Mouse (Mus musculus) monocyte, adult 5-6 weeks (primary cell): ENCODE results near the gene Gabrr3. TPM values are rescaled to one million over a fixed set of nuclear protein-coding genes. Genes with fewer than 3 reads are reported as not detected.

Experiments
- ATAC-seq: fragments of 153-309, 156-312 bp; replicated peaks from 2 replicates; pipeline ENCODE4 v1.8.0; 2017; ENCODE audit warnings: mild to moderate bottlenecking; ENCODE audit not compliant: low TSS enrichment, insufficient number of reproducible peaks, severe bottlenecking, poor library complexity, low FRiP score
- total RNA-seq: library from RNA; stranded (forward); fragments of 200-1000, 200-491, 200-594 nt; gene quantifications from 3 replicates; pipeline ENCODE4 v1.2.3, GENCODE M21; 2017

Gene Gabrr3
- not detected in 3 replicates for total RNA-seq

GRCm38 (mm10) chr16:59407032-59407431, at the start of gene Gabrr3:
Gene Gabrr3, plus strand, starts transcription at chr16:59407332.
- no peak for ATAC-seq

DNA sequence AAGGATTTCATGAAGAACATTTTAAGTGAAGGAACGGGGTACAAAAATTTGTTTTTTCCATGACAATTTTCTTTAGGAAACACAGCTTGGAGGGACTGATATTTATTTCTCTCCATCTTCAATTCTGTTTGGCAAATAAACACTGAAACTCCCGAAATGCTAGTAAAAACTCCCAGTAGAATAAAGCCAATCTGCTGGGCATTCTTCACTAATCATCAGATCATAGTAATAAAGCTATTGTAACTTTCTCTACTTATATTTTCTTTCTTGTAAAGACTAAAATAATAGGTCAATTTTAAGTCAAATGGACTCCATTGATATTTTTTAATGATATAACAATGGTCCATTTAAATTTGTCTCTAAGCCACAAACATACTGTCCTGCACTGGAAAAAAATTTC, 43.2 kb upstream of the Gabrr3 start, which contains the start of gene Olfr209:
TSS of gene Olfr209 (minus strand) at position 101 of the 400 bp plus-strand sequence.
- ATAC-seq = no peak

DNA sequence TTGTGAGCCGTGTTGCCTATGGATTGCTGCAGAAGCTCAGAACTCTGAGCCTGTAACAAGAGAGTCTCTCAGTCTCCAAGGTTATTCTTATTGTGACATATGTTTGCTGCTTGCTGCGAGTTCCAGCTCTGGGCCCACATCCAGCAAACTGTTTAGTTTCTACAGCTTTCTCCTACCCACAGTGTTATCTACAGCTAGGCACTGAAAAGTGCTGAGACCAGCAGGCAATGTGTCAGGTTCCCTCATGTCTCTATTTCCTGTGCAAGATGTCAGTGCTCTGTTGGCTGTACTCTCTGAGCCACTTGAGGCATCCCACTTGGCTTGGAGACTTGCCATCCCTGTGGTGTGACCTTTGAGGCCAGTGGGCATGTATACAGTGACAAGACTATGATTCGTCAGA, 13.8 kb upstream of the Gabrr3 start:
- no peak for ATAC-seq

DNA sequence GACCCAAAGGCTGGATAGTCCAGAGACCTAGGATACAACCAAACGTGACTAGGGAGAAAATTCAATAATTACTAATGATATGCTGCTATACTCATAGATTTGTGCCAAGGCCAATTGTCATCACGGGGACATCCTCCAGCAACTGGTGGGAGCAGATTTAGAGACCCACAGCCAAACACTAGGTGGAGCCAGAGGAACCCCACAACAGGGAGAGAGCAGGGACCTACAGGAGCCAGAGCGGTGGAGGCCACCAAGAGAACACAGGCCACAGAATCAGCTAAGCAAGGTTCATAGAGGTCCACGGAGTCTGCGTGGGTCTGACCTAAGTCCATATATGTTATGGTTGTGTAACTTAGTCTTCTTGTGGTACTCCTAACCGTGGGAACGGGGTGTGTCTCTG, 6.0 kb upstream of the Gabrr3 start:
- ATAC-seq = no peak

- ATAC-seq = no peak
These were observed 5.1 kb upstream of the Gabrr3 start for GRCm38 (mm10) chr16:59401985-59402384.

DNA sequence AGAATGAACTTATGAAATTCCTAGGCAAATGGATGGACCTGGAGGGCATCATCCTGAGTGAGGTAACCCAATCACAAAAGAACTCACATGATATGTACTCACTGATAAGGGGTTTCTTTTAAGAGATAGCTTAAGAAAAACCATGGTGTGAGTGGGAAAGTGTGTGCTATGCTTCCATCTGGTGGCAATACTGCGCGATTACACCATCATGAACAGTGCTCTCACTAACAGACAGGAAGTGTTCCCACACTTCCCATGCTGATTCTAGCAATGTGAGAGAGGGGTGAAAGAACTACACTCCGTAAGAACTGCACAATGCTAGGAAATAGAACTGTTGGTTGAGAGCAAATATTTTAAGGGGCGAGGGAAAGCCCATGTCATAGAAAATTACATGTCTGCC, 3.4 kb upstream of the Gabrr3 start:
- ATAC-seq = no peak

DNA sequence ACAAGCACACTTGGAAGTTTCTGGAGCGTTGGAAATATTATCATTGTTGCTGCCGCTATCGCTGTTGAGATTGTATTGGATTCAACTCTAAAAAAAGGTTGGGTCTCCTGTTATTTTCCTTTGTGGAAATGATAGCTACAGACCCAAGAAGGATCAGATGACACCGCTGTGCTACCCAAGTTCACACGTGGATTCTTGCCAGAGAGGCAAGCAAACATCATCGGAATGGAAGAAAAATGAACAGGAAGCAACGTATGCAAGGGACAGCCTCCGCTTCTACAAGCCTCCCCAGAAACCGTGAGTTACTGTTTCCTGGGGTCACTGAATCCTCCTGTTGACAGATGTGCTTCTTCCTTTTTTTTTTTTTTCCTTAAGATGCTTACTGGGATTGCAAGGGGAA, 2.3 kb upstream of the Gabrr3 start:
- no peak for ATAC-seq

DNA sequence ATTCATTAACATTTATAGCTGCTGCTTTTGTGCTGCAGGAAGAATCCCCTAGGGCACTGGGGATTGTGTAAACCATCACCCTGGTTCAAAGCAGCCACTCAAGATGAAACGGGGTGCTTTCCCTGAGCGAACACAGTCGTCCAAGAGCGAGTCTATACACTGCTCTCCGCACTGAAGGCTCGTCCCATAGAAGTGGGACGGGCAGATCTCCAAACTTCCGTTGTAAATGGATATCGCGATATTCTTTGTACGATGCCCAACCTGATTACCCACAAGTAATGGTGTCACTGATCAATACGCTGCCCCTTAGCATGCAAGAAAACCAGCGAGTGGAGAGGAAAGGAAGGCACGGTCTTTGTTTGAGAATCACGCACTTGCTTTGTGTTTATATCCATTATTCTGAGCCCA, 2.2 kb downstream of the Gabrr3 start:
- no peak for ATAC-seq

DNA sequence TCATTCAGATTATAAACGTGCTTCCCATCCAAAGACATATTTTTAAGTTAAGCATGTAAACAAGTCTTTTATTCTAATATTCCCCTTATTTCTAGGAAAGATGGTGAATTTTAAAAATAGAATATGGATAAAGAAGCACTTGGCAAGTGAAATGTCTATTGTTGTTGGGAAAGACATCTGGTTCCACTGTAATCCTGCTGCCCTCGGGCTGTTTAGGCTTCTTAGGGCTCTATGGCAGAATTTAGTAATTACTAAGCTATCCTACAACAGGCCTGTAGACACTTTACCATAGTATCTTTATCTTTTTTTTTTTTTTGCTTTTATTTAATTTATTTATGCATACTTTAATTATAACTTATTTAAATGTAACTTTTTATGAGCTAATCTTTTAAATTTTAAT, 2.7 kb downstream of the Gabrr3 start:
- ATAC-seq = no peak

DNA sequence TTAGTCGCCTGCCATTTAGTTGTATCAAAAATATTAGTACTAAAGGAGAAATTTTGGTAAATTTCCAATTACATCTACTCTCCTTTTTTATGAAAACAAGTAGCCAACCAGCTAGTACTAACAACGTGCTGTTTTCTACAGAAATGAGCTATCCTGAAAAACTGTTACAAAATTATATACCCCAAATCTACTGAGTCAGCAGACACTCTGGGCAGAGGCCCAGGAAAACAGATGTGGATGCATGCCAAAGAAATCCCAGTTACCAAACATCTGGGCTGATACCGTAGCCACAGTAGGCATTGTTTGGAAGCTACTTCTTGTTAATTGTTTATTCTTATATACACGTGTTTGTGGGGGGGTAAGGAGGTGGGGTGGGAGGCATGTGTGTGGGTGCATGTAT, 6.3 kb downstream of the Gabrr3 start:
- ATAC-seq = no peak

DNA sequence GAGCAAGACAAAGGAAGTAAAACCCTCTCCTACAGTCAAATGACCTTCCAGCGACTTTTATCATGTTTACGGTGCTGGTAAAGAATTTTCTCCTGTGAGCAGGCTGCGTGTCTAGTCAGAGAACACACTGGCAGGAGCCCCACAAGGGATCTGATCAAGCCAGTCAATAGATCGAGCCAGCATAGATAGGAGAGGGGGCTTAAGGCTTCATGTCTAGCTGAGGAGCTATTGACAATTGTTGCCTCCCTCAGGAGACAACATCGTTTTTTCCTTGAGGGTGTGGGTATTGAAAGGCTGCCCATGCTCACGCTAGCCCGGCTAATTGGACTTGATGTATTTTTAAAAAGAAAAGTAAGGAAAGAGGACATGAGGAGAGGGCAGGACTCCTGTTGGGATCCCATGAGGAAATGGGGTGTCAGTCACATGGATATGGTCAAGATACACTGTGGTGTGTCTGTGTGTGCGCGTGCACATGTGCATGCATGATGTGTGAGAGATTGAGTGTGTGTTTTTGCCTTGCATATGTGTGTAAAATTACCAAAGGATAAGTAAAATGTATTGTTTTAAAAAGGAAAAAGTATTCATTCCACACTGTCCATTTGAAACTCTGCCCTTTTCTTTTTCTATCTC, 13.2 kb downstream of the Gabrr3 start:
- ATAC-seq = no peak

GRCm38 (mm10) chr16:59420867-59421251, 13.7 kb downstream of the Gabrr3 start:
- 0 out of 2 replicates have a peak, but pooled peaks have one; percentile 50 for ATAC-seq

DNA sequence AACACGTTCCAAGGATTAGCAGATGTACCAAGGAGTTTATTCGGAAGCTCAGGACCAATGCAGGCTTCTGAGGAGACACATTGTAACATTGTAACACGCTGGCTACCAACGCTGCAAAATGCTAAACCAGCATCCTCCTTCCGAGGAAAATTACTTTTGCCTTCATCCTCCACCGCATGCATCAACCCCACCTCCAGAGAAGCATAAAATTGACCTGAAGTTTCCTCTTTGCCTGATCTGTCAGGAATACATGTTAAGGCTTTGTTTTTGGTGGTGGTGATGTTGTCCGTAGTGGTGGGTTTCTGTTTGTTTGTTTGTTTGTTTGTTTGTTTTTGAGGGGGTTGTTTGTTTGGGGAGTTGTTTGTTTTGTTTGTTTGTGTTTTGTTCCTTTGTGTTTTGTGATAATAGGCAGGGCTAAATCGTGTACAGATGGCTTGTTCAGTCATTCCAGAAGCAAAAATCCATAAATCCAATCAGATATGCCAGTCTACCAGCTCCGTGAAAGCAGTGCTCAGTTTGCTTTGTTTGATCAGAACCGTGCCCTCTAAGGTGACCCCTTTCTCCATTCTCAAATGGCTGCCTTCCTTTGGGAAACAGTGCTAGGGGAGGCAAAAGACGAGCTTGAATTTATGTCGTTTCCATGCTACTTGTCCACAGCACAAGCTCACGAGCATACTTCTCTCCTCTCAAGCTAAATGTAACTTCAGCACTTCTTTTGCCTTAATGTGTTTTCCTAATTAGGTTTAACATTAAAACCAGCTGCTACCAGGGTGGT, 14.6 kb downstream of the Gabrr3 start:
- ATAC-seq = no peak

DNA sequence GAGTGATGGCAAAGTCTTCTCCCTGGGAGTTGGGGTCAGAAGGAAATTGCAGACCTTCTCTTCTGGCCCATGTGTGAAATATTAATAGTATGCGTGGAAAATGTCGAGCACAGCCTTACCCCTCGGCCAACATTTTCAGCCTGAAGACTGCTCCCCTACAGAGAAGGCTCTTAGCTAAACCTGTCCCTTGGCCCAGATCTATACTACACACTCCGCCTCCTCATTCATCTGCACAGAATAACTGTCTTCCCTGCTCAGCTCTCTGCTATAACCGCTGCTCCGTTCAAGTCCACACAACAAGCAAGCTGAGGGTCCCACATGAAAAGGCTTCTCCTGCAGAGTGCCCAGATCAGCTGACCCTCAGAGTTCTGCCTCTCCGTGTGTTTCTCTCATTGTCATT, 20.8 kb downstream of the Gabrr3 start:
- no peak for ATAC-seq

GRCm38 (mm10) chr16:59433181-59433580, 26.0 kb downstream of the Gabrr3 start:
- no peak for ATAC-seq

DNA sequence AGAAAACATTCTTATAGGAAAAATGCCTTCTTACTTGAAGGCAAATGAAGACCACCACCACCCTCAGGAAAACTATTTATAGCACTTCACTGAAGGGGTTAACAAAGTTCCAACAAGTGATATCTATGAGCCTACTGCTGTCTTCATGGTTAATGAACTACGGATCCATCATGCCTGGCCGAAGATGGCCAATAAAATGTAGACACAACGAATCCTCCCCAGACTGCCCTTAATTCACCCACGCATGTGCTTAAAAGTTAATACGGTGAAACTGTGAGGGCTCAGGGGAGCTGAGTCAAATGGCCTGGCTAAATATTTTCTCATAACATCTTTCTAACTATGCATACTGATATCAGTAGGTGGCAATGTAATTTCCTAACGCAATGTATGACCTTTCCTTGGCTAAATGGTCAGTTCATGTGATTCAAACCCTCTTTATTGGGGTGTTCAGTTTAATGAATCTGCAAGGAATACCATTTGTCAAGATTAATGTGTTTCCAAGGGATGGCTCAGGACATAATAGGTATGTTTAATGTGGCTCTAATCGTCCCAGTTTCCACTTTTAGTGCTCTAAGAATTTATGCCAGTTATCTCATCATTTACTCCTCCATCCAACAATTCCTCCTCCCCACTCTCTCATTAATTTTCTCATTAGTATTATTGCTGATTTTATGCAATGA, 37.9 kb downstream of the Gabrr3 start:
- no peak for ATAC-seq

DNA sequence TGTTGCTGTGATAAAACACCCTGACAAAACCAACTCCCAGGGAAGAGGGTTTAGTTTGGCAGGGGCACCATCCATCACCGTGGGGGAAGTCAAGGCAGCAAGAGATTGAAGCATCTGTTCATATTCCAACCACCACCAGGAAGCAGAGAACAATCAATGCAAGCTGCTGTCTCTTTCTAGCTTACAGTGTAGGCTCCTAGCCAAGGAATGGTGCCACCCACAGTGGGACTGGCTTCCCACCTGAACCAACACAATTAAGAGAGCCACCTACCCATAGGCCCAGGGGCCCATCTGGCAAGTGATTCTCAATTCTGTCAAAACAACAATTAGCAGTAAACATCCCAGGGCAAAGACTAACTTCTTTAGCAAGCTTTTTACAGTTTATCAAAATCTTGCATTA, 41.0 kb downstream of the Gabrr3 start:
- ATAC-seq = no peak

DNA sequence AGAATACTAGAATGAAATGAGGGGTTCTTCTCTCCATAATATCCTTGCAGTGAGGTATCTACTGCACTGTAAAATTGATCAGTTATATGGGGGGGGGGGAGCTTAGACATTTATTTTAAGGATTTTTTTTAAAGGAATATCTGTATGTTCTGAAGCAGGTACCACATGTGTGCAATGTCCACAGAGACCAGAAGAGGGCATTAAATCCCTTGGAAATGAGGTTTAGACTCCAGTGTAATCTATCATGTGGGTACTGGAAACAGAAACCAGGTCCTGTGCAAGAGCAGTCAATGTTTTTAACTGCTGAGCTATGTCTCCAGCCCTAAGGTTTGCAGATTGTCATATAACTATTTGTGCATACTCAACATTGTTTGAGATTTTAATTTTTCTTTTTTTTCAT, 42.0 kb downstream of the Gabrr3 start:
- no peak for ATAC-seq

DNA sequence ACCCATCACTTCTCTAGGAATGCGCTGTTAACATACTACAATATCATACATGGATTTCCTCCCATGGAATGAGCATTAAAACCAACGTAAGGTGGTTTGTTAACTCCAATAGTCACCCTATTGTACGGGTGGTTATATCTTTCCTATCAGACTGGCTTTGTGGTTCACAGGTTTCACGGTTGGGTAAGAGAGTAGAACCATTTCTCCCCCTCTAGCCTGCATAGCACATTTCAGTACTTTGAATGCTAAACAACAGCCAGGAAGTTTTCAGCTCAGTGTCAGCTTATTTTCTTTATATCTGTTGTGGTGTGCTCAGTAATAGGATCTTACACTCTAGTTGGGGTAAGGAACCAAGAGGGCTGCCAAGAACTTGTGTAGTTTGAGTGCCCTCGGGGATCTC, 44.7 kb downstream of the Gabrr3 start:
- no peak for ATAC-seq
